ENCODE assay signal across 26 mouse cellular contexts in genomic region chr1:155487796-155488195, GRCm38 (mm10).
DNase-seq lines count a peak whose midpoint lies in the region; ATAC-seq and TF ChIP-seq lines count a peak whose summit lies in the region.
"Had no signal": no experiment of that assay in that cellular context is flagged by ENCODE, and none has a peak within 500 bp of the region (broad histone marks: within the 10 kb centered on the region; RNA-seq: fewer than 3 reads in every experiment).

No protein-coding gene starts in this region.

- H3K27me3 ChIP-seq in forebrain, embryonic 13.5 days: no peaks in the 10 kb centered on the region
- no peaks in the 10 kb centered on the region for H3K27me3 ChIP-seq in forebrain, postnatal 0 days (ENCODE audit: insufficient read depth, low read length)
- H3K27me3 ChIP-seq in forebrain, embryonic 16.5 days (replicated peaks; ENCODE audit: control insufficient read depth, insufficient read depth, low read length): no peaks in the 10 kb centered on the region
- H3K27me3 ChIP-seq in forebrain, embryonic 11.5 days (ENCODE audit: control insufficient read depth, insufficient read depth, low read length): no peaks in the 10 kb centered on the region
- no peaks in the 10 kb centered on the region for H3K27me3 ChIP-seq in midbrain, embryonic 15.5 days (replicated peaks)
- H3K27me3 ChIP-seq in midbrain, embryonic 16.5 days (ENCODE audit: control insufficient read depth, insufficient read depth, low read depth, low read length): no peaks in the 10 kb centered on the region
- H3K27me3 ChIP-seq: hindbrain, embryonic 12.5 days had no signal

- H3K9ac ChIP-seq in forebrain, embryonic 13.5 days: no peak overlapping the region
- no peak overlapping the region for H3K9ac ChIP-seq in forebrain, postnatal 0 days
- no peak overlapping the region for H3K9ac ChIP-seq in forebrain, embryonic 16.5 days (replicated peaks; ENCODE audit: low read depth, low read length)
- no peak overlapping the region for H3K9ac ChIP-seq in forebrain, embryonic 11.5 days (ENCODE audit: low read length)
- no peak overlapping the region for H3K9ac ChIP-seq in midbrain, embryonic 15.5 days
- no peak overlapping the region for H3K9ac ChIP-seq in midbrain, embryonic 16.5 days (ENCODE audit: low read depth, low read length)
- H3K9ac ChIP-seq: embryonic facial prominence, embryonic 13.5 days; hindbrain, embryonic 12.5 days had no signal

- peak overlapping the region; percentile 83; the same call in 1 of the 2 replicates for H3K27ac ChIP-seq in forebrain, embryonic 13.5 days
- H3K27ac ChIP-seq in forebrain, postnatal 0 days (ENCODE audit: low read depth, low read length): no peak overlapping the region
- H3K27ac ChIP-seq in forebrain, embryonic 16.5 days (ENCODE audit: low read length): peak overlapping the region; percentile 30
- no peak overlapping the region for H3K27ac ChIP-seq in forebrain, embryonic 11.5 days (ENCODE audit: low read depth, low read length)
- 0 out of 2 replicates have a peak overlapping the region, but pooled peaks have one; percentile 28 for H3K27ac ChIP-seq in midbrain, embryonic 15.5 days
- H3K27ac ChIP-seq in midbrain, embryonic 16.5 days (ENCODE audit: low read length): no peak overlapping the region
- H3K27ac ChIP-seq: embryonic facial prominence, embryonic 10.5 days; embryonic facial prominence, embryonic 13.5 days had no signal

- DNase-seq in forebrain, postnatal 0 days: no peak
- DNase-seq in forebrain, embryonic 11.5 days (ENCODE audit: low spot score): no peak
- DNase-seq in ovary, postnatal 36 days (ENCODE audit: low spot score): no peak
- DNase-seq: adrenal gland, adult 2 months; adrenal gland, postnatal 14 days; cerebellum, adult 11 months; cerebellum, adult 9-10 months; cerebellum, postnatal 36 days; embryo, embryonic 11 days; gastrocnemius, adult 2 months; gastrocnemius, postnatal 14 days; heart, adult 11 months; kidney, adult 18-20 months had no signal

- H3K9me3 ChIP-seq in forebrain, embryonic 13.5 days (replicated peaks): no peaks in the 10 kb centered on the region
- no peaks in the 10 kb centered on the region for H3K9me3 ChIP-seq in forebrain, postnatal 0 days (ENCODE audit: low read length)
- H3K9me3 ChIP-seq in forebrain, embryonic 16.5 days (ENCODE audit: control insufficient read depth, low read length): no peaks in the 10 kb centered on the region
- no peaks in the 10 kb centered on the region for H3K9me3 ChIP-seq in forebrain, embryonic 11.5 days (ENCODE audit: control insufficient read depth, low read length)
- no peaks in the 10 kb centered on the region for H3K9me3 ChIP-seq in midbrain, embryonic 15.5 days
- no peaks in the 10 kb centered on the region for H3K9me3 ChIP-seq in midbrain, embryonic 16.5 days (replicated peaks; ENCODE audit: control insufficient read depth, low read length, poor library complexity, severe bottlenecking)
- H3K9me3 ChIP-seq: embryonic facial prominence, embryonic 10.5 days; embryonic facial prominence, embryonic 13.5 days; hindbrain, embryonic 12.5 days had no signal

- 91% methylated on average over 6 of the region's 6 CpGs for WGBS in forebrain, embryonic 13.5 days
- WGBS in forebrain, postnatal 0 days: 69% methylated on average over 6 of the region's 6 CpGs
- WGBS in forebrain, embryonic 16.5 days: 61% methylated on average over 6 of the region's 6 CpGs
- WGBS in forebrain, embryonic 11.5 days: 91% methylated on average over 6 of the region's 6 CpGs
- WGBS in midbrain, embryonic 15.5 days: 91% methylated on average over 6 of the region's 6 CpGs
- 91% methylated on average over 6 of the region's 6 CpGs for WGBS in midbrain, embryonic 16.5 days

- H3K36me3 ChIP-seq in forebrain, embryonic 13.5 days (ENCODE audit: poor library complexity, severe bottlenecking): no peaks in the 10 kb centered on the region
- H3K36me3 ChIP-seq in forebrain, postnatal 0 days (ENCODE audit: insufficient read depth): no peaks in the 10 kb centered on the region
- H3K36me3 ChIP-seq in forebrain, embryonic 16.5 days (ENCODE audit: control insufficient read depth, insufficient read depth): no peaks in the 10 kb centered on the region
- no peaks in the 10 kb centered on the region for H3K36me3 ChIP-seq in forebrain, embryonic 11.5 days (ENCODE audit: control insufficient read depth, insufficient read depth, low read length)
- H3K36me3 ChIP-seq in midbrain, embryonic 15.5 days (replicated peaks): no peaks in the 10 kb centered on the region
- H3K36me3 ChIP-seq in midbrain, embryonic 16.5 days (ENCODE audit: control insufficient read depth, insufficient read depth, low read length): no peaks in the 10 kb centered on the region
- H3K36me3 ChIP-seq: embryonic facial prominence, embryonic 10.5 days; embryonic facial prominence, embryonic 13.5 days; hindbrain, embryonic 12.5 days had no signal

- no peak overlapping the region for H3K4me2 ChIP-seq in forebrain, embryonic 13.5 days
- no peak overlapping the region for H3K4me2 ChIP-seq in forebrain, postnatal 0 days (ENCODE audit: low read depth)
- no peak overlapping the region for H3K4me2 ChIP-seq in forebrain, embryonic 16.5 days (ENCODE audit: low read length)
- no peak overlapping the region for H3K4me2 ChIP-seq in forebrain, embryonic 11.5 days (ENCODE audit: low read depth, low read length, severe bottlenecking)
- no peak overlapping the region for H3K4me2 ChIP-seq in midbrain, embryonic 15.5 days
- H3K4me2 ChIP-seq in midbrain, embryonic 16.5 days (ENCODE audit: low read length): no peak overlapping the region
- H3K4me2 ChIP-seq: embryonic facial prominence, embryonic 13.5 days; heart, embryonic 11.5 days; hindbrain, embryonic 12.5 days had no signal

- peaks cover 53% of the 10 kb centered on the region for H3K4me1 ChIP-seq in forebrain, embryonic 13.5 days
- H3K4me1 ChIP-seq in forebrain, postnatal 0 days (ENCODE audit: insufficient read depth): peaks cover 22% of the 10 kb centered on the region
- H3K4me1 ChIP-seq in forebrain, embryonic 16.5 days (replicated peaks; ENCODE audit: control insufficient read depth, insufficient read depth, low read length): peaks cover 48% of the 10 kb centered on the region
- peaks cover 2% of the 10 kb centered on the region; the same call in 1 of the 2 replicates for H3K4me1 ChIP-seq in forebrain, embryonic 11.5 days (replicated peaks; ENCODE audit: control insufficient read depth, insufficient read depth, low read length)
- H3K4me1 ChIP-seq in midbrain, embryonic 15.5 days: peaks cover 36% of the 10 kb centered on the region
- peaks cover 24% of the 10 kb centered on the region for H3K4me1 ChIP-seq in midbrain, embryonic 16.5 days (ENCODE audit: control insufficient read depth, insufficient read depth, low read length)

- no peak overlapping the region for H3K4me3 ChIP-seq in forebrain, embryonic 13.5 days
- H3K4me3 ChIP-seq in forebrain, postnatal 0 days (ENCODE audit: low read depth, low read length): no peak overlapping the region
- H3K4me3 ChIP-seq in forebrain, embryonic 16.5 days (replicated peaks; ENCODE audit: low read length): no peak overlapping the region
- no peak overlapping the region for H3K4me3 ChIP-seq in forebrain, embryonic 11.5 days (ENCODE audit: low read depth, low read length)
- H3K4me3 ChIP-seq in midbrain, embryonic 15.5 days: no peak overlapping the region
- no peak overlapping the region for H3K4me3 ChIP-seq in midbrain, embryonic 16.5 days (ENCODE audit: low read depth, low read length)
- H3K4me3 ChIP-seq: embryonic facial prominence, embryonic 10.5 days; embryonic facial prominence, embryonic 13.5 days; erythroblast, embryonic 14.5 days; gastrocnemius, adult 2 months; hindbrain, embryonic 12.5 days had no signal

- ATAC-seq in forebrain, embryonic 13.5 days: no peak
- no peak for ATAC-seq in forebrain, postnatal 0 days
- ATAC-seq in forebrain, embryonic 16.5 days: no peak
- no peak for ATAC-seq in forebrain, embryonic 11.5 days (replicated peaks; ENCODE audit: low FRiP score)
- ATAC-seq in midbrain, embryonic 15.5 days (replicated peaks): no peak
- ATAC-seq in midbrain, embryonic 16.5 days: no peak
- ATAC-seq: CD4-positive, CD25-positive, alpha-beta regulatory T cell, adult 4 months; hindbrain, postnatal 0 days; inflammation-experienced regulatory T-cells, adult 6 months; intestine, embryonic 16.5 days had no signal

- TF ChIP-seq CTCF in forebrain, postnatal 0 days (IDR thresholded peaks at IDR 0.05; ENCODE audit: low read depth): no peak

Comparison
In these comparisons a context has a peak if more than half of its experiments do, and no peak if none do; other contexts are left out.
1. H3K27ac ChIP-seq: peak in forebrain, embryonic 13.5 days (single experiment), forebrain, embryonic 16.5 days (single experiment) and midbrain, embryonic 15.5 days (single experiment); none in forebrain, postnatal 0 days (single experiment), forebrain, embryonic 11.5 days (single experiment) and midbrain, embryonic 16.5 days (single experiment).